Mouse (Mus musculus) ES-E14 (cell line): ENCODE data around the gene Mettl21a.

ENCODE experiments used
- MAFK ChIP-seq: IDR thresholded peaks from 2 replicates; pipeline ENCODE4 v1.6.1; 2014; ENCODE audit warnings: mild to moderate bottlenecking, low read depth, low read length, inconsistent platforms; ENCODE audit not compliant: insufficient read depth
- ZNF384 ChIP-seq: IDR thresholded peaks from 2 replicates; pipeline ENCODE4 v1.6.1; 2012; ENCODE audit warnings: low read depth, low read length, inconsistent platforms

DNA sequence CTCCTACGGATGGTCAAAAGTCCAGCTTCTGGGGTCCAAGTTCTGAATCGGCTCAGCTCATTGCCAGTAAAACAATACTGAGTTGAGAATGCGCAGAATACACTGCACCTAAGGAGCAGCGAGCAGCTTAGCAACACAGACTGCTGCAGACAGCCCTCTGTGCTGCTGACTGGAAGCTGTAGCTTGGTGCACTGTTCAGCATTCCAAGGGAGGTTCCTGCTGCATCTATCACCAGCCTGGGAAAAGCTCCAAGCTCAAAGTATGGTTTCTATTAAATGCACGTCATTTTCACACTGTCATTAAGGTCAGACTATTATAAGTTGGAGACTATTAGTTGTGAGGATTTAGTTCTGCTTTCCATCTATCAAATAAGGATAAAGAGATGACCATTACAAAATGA is 4.1 kb upstream of the Mettl21a start:
- TF ChIP-seq ZNF384 (no peak), MAFK (no peak)
